Mouse (Mus musculus): ENCODE measurements around the gene Fstl3. TPM values are rescaled to one million over a fixed set of nuclear protein-coding genes. Genes with fewer than 3 reads are reported as not detected.
A peak's percentile ranks its signal among the peaks of the same experiment; 100 is the strongest.

The Fstl3 gene
- polyA plus RNA-seq, 1 experiment from 2014 or later: 18.1 TPM

GRCm38 (mm10) chr10:79800508-79800907 lies 23.4 kb downstream of the Fstl3 start:
- WGBS: 74% methylated on average over 11 of the region's 11 CpGs
- no peaks in the 10 kb centered on the region for H3K27me3 ChIP-seq (ENCODE audit: control insufficient read depth, insufficient read depth, low read length)
- H3K9me3 ChIP-seq (replicated peaks; ENCODE audit: control insufficient read depth, low read length): no peaks in the 10 kb centered on the region
- H3K4me1 ChIP-seq (ENCODE audit: control insufficient read depth, insufficient read depth, low read length): peaks cover 17% of the 10 kb centered on the region
- no peak overlapping the region for H3K27ac ChIP-seq (ENCODE audit: low read length)
- no peak overlapping the region for H3K4me2 ChIP-seq (ENCODE audit: low read depth, low read length)
- H3K9ac ChIP-seq (ENCODE audit: low read length): no peak overlapping the region
- H3K36me3 ChIP-seq (ENCODE audit: control insufficient read depth, insufficient read depth, low read length): no peaks in the 10 kb centered on the region
- ATAC-seq (ENCODE audit: insufficient read depth, low FRiP score): no peak
- H3K4me3 ChIP-seq (replicated peaks; ENCODE audit: low read length): no peak overlapping the region

DNA sequence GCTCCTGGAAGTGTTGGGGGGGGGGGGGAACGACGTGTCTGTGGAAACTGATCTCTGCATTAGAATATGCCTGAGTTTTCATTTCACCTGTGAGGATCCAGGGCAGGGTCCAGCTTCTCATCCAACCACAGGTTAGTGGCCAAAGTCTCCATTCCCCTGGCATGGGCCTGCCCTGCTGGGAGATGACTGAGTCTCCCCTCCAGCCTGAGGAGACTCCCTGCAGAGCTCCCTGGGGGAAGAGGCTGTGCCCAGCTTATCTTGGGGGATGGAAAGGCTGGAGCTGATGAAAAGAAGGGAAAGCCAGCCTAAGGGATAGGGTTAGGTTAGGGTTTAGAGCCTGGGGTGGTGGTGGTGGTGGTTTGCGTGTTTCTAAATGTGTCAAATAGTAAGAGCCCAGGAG lies 24.8 kb downstream of the Fstl3 start:
- Histone ChIP-seq H3K9ac (ENCODE audit: low read length) (no peak overlapping the region), H3K4me3 (replicated peaks; ENCODE audit: low read length) (no peak overlapping the region), H3K36me3 (ENCODE audit: control insufficient read depth, insufficient read depth, low read length) (no peaks in the 10 kb centered on the region), H3K27me3 (ENCODE audit: control insufficient read depth, insufficient read depth, low read length) (no peaks in the 10 kb centered on the region), H3K9me3 (replicated peaks; ENCODE audit: control insufficient read depth, low read length) (no peaks in the 10 kb centered on the region), H3K4me2 (ENCODE audit: low read depth, low read length) (no peak overlapping the region), H3K27ac (ENCODE audit: low read length) (no peak overlapping the region), H3K4me1 (ENCODE audit: control insufficient read depth, insufficient read depth, low read length) (peaks cover 19% of the 10 kb centered on the region)
- ATAC-seq (ENCODE audit: insufficient read depth, low FRiP score): no peak
- WGBS: 48% methylated on average over 3 of the region's 3 CpGs

GRCm38 (mm10) chr10:79802331-79802971 lies 25.4 kb downstream of the Fstl3 start:
- H3K27me3 ChIP-seq (ENCODE audit: control insufficient read depth, insufficient read depth, low read length): no peaks in the 10 kb centered on the region
- H3K27ac ChIP-seq (ENCODE audit: low read length): no peak overlapping the region
- ATAC-seq (ENCODE audit: insufficient read depth, low FRiP score): no peak
- no peak overlapping the region for H3K4me3 ChIP-seq (replicated peaks; ENCODE audit: low read length)
- H3K36me3 ChIP-seq (ENCODE audit: control insufficient read depth, insufficient read depth, low read length): no peaks in the 10 kb centered on the region
- H3K9ac ChIP-seq (ENCODE audit: low read length): no peak overlapping the region
- no peaks in the 10 kb centered on the region for H3K9me3 ChIP-seq (replicated peaks; ENCODE audit: control insufficient read depth, low read length)
- peaks cover 18% of the 10 kb centered on the region for H3K4me1 ChIP-seq (ENCODE audit: control insufficient read depth, insufficient read depth, low read length)
- H3K4me2 ChIP-seq (ENCODE audit: low read depth, low read length): no peak overlapping the region
- 48% methylated on average over 11 of the region's 11 CpGs for WGBS

DNA sequence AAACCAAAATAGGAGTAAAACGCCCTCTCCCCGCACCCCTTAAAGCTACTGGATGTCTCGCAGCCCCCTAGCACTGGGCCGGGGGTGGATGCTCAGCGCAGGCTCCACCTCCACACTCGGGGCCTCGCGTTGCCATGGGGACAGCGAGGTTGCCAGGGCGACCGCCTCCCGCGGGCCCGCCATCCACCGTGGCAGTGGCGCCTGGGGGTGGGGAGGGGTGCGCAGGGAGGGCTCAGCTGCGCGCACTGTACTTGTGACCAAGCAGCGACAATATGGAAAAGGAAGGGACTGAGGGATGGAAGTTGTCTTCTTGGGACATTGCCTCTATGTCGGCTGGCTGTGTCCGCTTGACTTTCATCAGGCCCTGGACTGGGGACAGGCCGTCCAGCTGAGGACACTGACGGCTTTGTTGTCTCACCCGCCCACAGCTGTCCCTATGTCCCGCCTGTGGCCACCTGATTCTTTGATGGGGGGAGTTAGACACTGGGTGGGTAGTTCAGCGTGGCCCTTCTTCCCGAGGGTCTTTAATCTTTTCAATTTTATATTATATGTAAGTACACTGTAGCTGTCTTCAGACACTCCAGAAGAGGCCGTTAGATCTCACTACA lies 26.7 kb downstream of the Fstl3 start:
- Histone ChIP-seq H3K9ac (ENCODE audit: low read length) (peak overlapping the region; percentile 22; the same call in 1 of the 2 replicates), H3K9me3 (replicated peaks; ENCODE audit: control insufficient read depth, low read length) (no peaks in the 10 kb centered on the region), H3K4me1 (ENCODE audit: control insufficient read depth, insufficient read depth, low read length) (peaks cover 18% of the 10 kb centered on the region), H3K27me3 (ENCODE audit: control insufficient read depth, insufficient read depth, low read length) (no peaks in the 10 kb centered on the region), H3K4me2 (ENCODE audit: low read depth, low read length) (peak overlapping the region; percentile 16), H3K4me3 (replicated peaks; ENCODE audit: low read length) (no peak overlapping the region), H3K36me3 (ENCODE audit: control insufficient read depth, insufficient read depth, low read length) (no peaks in the 10 kb centered on the region), H3K27ac (ENCODE audit: low read length) (no peak overlapping the region)
- WGBS: 24% methylated on average over 29 of the region's 29 CpGs
- ATAC-seq (ENCODE audit: insufficient read depth, low FRiP score): no peak

DNA sequence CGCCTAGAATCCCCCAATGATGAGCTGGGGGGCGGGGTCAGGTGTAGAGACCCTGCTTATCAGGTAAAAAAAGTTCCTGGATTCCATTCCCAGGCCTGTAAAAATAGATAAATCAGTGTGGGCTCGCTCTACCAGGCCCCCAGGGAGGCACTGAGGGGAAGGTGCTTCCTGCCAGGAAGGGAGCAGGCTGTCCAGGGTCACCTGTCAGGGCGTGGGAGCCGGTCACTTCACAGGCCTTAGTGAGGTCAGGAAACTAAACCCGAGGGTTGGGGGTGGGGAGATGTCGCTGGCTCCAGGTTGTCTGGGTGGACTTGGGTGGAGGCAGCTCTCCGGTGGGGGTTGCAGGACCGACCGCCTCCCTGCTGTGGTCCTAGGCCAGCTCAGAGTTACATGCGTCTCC lies 28.6 kb downstream of the Fstl3 start:
- no peak overlapping the region for H3K27ac ChIP-seq (ENCODE audit: low read length)
- H3K9ac ChIP-seq (ENCODE audit: low read length): no peak overlapping the region
- peaks cover 18% of the 10 kb centered on the region for H3K4me1 ChIP-seq (ENCODE audit: control insufficient read depth, insufficient read depth, low read length)
- no peaks in the 10 kb centered on the region for H3K36me3 ChIP-seq (ENCODE audit: control insufficient read depth, insufficient read depth, low read length)
- no peaks in the 10 kb centered on the region for H3K27me3 ChIP-seq (ENCODE audit: control insufficient read depth, insufficient read depth, low read length)
- no peak overlapping the region for H3K4me3 ChIP-seq (replicated peaks; ENCODE audit: low read length)
- H3K9me3 ChIP-seq (replicated peaks; ENCODE audit: control insufficient read depth, low read length): no peaks in the 10 kb centered on the region
- WGBS: 55% methylated on average over 11 of the region's 11 CpGs
- ATAC-seq (ENCODE audit: insufficient read depth, low FRiP score): no peak
- H3K4me2 ChIP-seq (ENCODE audit: low read depth, low read length): no peak overlapping the region

DNA sequence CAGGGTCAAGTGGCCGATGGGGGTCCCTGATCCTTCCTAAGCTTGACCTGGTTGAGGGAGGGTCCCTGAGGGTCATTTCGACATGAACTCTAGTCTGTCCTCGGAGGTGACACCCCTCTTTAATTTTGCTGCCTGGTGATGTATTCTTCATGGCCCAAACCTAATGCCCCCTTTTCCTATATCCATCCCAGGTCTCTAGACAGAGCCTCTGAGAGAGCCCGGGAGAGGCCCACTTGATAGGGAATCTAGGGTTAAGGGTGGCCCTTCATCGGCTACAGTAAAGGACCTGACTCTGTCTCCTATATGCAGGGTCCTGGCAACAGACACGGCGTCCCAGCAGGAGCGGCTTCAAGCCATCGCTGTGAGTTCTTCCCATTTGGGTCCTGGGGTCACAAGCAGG lies 29.3 kb downstream of the Fstl3 start:
- Histone ChIP-seq H3K36me3 (ENCODE audit: control insufficient read depth, insufficient read depth, low read length) (no peaks in the 10 kb centered on the region), H3K27me3 (ENCODE audit: control insufficient read depth, insufficient read depth, low read length) (no peaks in the 10 kb centered on the region), H3K9ac (ENCODE audit: low read length) (no peak overlapping the region), H3K27ac (ENCODE audit: low read length) (no peak overlapping the region), H3K4me3 (replicated peaks; ENCODE audit: low read length) (no peak overlapping the region), H3K9me3 (replicated peaks; ENCODE audit: control insufficient read depth, low read length) (no peaks in the 10 kb centered on the region), H3K4me2 (ENCODE audit: low read depth, low read length) (no peak overlapping the region), H3K4me1 (ENCODE audit: control insufficient read depth, insufficient read depth, low read length) (peaks cover 18% of the 10 kb centered on the region)
- no peak for ATAC-seq (ENCODE audit: insufficient read depth, low FRiP score)
- 80% methylated on average over 9 of the region's 9 CpGs for WGBS

DNA sequence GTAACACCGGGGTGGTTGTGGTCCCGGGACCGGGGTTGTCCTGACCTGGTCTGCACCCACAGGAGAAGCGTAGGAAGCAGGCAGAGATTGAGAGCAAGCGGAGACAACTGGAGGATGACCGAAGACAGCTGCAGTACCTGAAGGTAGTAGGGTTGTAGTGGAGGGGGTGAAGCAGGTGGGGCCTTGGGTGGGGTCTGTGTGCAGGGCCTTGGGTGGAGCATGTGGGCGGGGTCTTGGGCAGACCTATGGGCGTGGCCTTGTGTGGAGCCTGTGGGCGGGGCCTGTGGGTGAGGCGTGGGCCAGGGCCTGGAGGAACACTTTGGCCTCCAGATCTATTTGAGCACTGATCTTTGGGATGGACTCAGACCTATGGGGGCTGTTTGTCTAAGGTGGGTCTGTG lies 29.9 kb downstream of the Fstl3 start:
- Histone ChIP-seq H3K4me2 (ENCODE audit: low read depth, low read length) (no peak overlapping the region), H3K36me3 (ENCODE audit: control insufficient read depth, insufficient read depth, low read length) (no peaks in the 10 kb centered on the region), H3K9ac (ENCODE audit: low read length) (no peak overlapping the region), H3K27ac (ENCODE audit: low read length) (no peak overlapping the region), H3K4me3 (replicated peaks; ENCODE audit: low read length) (no peak overlapping the region), H3K9me3 (replicated peaks; ENCODE audit: control insufficient read depth, low read length) (no peaks in the 10 kb centered on the region), H3K4me1 (ENCODE audit: control insufficient read depth, insufficient read depth, low read length) (peaks cover 18% of the 10 kb centered on the region), H3K27me3 (ENCODE audit: control insufficient read depth, insufficient read depth, low read length) (no peaks in the 10 kb centered on the region)
- peak; percentile 48; the same call in 1 of the 2 replicates for ATAC-seq (ENCODE audit: insufficient read depth, low FRiP score)
- 79% methylated on average over 10 of the region's 10 CpGs for WGBS

DNA sequence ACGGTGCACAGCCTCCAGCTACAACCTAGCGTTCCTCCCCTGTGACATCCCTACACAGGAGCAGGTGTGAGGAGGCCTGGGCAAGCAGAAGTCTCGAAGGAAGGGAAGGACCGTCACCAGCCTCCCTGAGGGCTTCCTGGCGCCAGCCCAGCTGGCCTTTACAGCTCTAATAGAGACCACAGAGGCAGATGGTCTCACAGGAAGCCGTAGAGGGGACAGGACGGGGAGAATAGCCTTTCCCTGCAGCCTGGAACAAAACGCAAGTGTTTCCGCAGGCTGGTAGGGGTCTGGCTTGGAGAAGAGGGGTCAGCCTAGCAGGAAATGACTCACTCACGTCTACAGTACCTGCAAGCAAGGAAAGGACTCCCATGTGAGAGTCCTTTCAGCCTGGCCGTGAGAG lies 30.8 kb downstream of the Fstl3 start:
- Histone ChIP-seq H3K4me1 (ENCODE audit: control insufficient read depth, insufficient read depth, low read length) (peaks cover 14% of the 10 kb centered on the region), H3K9ac (ENCODE audit: low read length) (no peak overlapping the region), H3K4me2 (ENCODE audit: low read depth, low read length) (no peak overlapping the region), H3K9me3 (replicated peaks; ENCODE audit: control insufficient read depth, low read length) (no peaks in the 10 kb centered on the region), H3K36me3 (ENCODE audit: control insufficient read depth, insufficient read depth, low read length) (no peaks in the 10 kb centered on the region), H3K4me3 (replicated peaks; ENCODE audit: low read length) (no peak overlapping the region), H3K27ac (ENCODE audit: low read length) (peak overlapping the region; percentile 17; the same call in 1 of the 2 replicates), H3K27me3 (ENCODE audit: control insufficient read depth, insufficient read depth, low read length) (no peaks in the 10 kb centered on the region)
- 70% methylated on average over 11 of the region's 11 CpGs for WGBS
- ATAC-seq (ENCODE audit: insufficient read depth, low FRiP score): no peak; the same call in 1 of the 2 replicates

GRCm38 (mm10) chr10:79808728-79809127 lies 31.7 kb downstream of the Fstl3 start:
- Histone ChIP-seq H3K9ac (ENCODE audit: low read length) (no peak overlapping the region), H3K4me3 (replicated peaks; ENCODE audit: low read length) (no peak overlapping the region), H3K4me1 (ENCODE audit: control insufficient read depth, insufficient read depth, low read length) (peaks cover 8% of the 10 kb centered on the region), H3K9me3 (replicated peaks; ENCODE audit: control insufficient read depth, low read length) (no peaks in the 10 kb centered on the region), H3K27me3 (ENCODE audit: control insufficient read depth, insufficient read depth, low read length) (no peaks in the 10 kb centered on the region), H3K36me3 (ENCODE audit: control insufficient read depth, insufficient read depth, low read length) (no peaks in the 10 kb centered on the region), H3K4me2 (ENCODE audit: low read depth, low read length) (no peak overlapping the region), H3K27ac (ENCODE audit: low read length) (no peak overlapping the region)
- WGBS: 83% methylated on average over 11 of the region's 11 CpGs
- ATAC-seq (ENCODE audit: insufficient read depth, low FRiP score): no peak

Data from stomach, embryonic 16.5 days (tissue).